Mouse (Mus musculus): ENCODE data around the gene Olfr1185-ps1.
"Not testable (repeated sequence)": the region's sequence is repeated elsewhere in the genome, so short reads cannot be mapped to it uniquely, and the experiment has no call there.

Olfr1185-ps1 gene

DNA sequence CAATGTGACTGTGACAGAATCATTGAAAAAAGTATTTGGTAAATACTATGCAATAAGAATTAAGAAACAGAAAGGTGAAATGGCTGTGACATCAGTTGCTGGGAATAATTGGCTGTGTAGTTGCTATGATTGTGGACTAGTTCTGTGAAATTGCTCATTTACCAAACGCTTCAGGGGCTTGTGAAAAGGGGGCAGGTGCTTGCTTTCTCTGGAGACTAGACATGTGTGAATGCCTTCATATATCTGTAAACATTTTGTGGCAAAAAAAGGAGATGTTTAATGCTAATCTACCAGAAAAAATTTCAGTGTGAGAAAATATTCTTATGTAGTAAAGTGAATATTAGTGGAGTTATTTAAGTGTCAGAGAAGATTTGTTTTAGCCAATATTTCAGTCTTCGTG is at the start of gene Olfr1185-ps1:
Gene Olfr1185-ps1, plus strand, starts transcription at position 301 of the 400 bp plus-strand sequence.
- DNase-seq: no peak

DNA sequence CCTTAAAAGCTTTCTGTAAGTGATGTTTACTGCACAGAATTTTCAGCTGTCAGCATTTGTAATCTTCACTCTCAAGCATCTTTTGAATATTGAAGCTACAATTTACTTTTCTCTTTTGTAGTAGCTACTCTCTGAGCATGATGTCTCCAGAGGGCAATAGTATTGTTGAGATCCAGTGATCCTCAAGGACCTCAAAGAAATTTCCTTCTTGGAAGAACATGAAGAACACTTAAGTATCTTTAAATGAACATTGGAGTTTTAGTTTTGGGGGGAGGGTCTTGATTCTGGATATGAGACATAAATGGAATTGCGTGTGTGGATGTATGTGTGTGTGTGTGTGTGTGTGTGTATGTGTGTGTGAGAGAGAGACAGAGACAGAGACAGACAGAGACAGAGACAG is 44.1 kb upstream of the Olfr1185-ps1 start, which contains the start of gene Gm13757:
Gene Gm13757, minus strand, starts transcription at position 101 of the 400 bp plus-strand sequence.
- DNase-seq: no peak

GRCm38 (mm10) chr2:88454567-88454966 is 38.6 kb upstream of the Olfr1185-ps1 start, which contains the start of gene Olfr1183:
Olfr1183 (plus strand) TSS chr2:88454867.
- not testable (repeated sequence) for DNase-seq

DNA sequence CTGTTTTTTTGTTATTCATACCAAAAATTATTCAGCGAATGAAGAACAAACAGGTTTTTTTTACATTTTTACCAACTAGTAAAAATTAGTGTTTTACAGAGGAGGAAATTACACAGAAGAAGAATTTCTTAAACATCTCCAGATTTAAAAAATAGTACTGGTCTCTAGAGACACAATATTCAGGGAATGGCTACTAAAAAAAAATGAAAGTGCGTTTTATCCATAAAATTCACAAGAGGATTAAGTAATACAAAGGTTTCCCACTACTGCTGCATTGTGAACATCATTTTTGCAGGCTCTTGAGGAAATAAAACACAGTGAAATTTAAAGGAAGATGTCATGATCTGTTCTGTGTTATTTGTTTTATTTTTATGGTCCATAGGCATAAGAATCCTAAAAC is 9.8 kb upstream of the Olfr1185-ps1 start, which contains the start of gene Olfr1184:
Gene Olfr1184, plus strand, starts transcription at position 301 of the 400 bp plus-strand sequence.
- DNase-seq: no peak

DNA sequence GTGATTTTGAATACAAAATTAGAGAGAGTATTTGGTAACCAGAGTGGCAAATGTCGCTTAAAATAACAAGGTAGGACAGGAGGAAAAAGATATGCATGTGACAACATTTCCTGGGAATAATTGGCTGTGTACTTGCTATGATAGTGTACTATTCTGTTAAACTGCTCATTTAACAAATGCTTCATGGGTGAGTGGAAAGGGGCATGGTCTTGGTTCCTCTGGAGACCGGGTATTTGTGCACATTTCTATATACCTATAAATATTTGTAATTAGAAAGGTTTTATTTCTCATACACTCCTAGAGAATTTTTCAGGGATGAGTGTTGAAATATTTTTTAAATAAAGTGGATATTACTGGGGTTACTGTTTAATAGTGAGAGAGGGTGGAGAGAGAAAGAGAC is 25.1 kb downstream of the Olfr1185-ps1 start, which contains the start of gene Olfr1186:
Gene Olfr1186, plus strand, starts transcription at position 301 of the 400 bp plus-strand sequence.
- DNase-seq: no peak

DNA sequence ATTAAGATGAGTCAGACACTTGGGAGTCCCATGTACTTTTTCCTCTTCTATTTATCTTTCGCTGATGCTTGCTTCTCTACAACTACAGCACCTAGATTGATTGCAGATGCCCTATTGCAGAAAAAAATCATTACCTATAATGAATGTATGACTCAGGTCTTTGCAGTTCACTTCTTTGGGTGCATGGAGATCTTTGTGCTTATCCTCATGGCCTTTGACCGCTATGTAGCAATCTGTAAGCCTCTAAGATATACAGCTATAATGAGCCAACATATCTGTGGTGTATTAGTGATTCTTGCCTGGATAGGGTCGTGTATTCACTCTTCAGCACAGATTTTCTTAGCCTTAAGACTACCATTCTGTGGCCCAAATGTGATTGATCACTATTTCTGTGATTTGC is 32.6 kb downstream of the Olfr1185-ps1 start:
- DNase-seq: no peak

Measured in embryo, embryonic 11 days (tissue).